Mouse (Mus musculus) cerebellum, postnatal 4 days (tissue): ENCODE data around the gene Clcf1.

Source experiments
- DNase-seq, 2 experiments: peaks; one replicate each; pipeline ENCODE4 v3.0.0; 2022; ENCODE audit warnings: low spot score in 2 of 2, mixed read lengths in 1 of 2

The Clcf1 gene

DNA sequence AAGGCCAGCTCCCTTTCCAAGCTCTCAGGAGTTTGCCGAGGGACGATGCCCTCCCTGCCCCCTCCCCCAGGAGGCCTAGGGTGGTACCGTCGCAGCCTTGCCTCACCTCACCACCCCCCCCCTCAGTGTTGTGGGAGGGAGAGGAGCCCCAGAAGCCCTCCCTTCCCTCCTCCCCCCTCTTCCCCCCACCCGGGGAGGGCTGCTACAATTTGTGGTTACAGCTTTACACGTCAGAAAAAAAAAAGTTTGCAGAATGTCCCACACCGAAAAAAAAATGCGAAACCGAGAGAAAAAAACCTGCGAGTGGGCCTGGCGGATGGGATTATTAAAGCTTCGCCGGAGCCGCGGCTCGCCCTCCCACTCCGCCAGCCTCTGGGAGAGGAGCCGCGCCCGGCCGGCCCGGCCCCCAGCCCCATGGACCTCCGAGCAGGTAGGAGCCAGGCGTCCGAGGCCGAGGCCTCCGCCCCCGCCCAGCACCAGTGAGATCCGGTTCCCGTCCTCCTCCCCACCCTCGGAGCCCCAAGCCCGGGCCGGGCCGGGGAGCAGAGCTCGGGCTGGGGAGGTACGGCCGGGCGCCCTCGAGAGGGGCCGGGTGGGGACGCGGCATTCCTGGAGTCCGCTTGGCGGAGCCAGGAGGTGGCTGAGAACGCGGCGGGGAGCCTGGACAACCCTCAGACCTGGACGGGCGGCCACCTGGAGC, at the start of gene Clcf1, which contains the start of gene AC109138.7:
Gene Clcf1, plus strand, starts transcription at position 168 of the 700 bp plus-strand sequence.
Gene AC109138.7, plus strand, starts transcription at position 287 of the 700 bp plus-strand sequence.
- no peak for DNase-seq

DNA sequence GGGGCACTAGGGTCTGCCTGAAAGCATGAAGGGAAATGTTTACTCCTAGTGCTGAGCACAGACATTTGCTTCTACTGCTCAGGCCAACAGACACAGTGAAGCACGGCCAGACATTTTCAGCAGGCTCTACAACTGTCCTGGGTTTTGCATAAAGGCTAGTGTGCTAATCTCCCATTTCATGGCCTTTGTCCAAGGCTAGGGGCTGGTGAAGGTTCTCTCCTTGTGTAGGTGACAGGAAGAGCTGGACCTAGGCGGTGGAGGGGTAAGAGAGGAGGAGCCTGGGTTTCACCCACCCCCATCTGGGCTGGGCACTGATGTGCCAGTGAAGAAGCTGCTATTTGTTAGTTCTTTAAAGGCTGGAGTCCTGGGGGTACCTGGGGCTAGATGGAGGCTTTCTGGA, 49.3 kb upstream of the Clcf1 start:
- DNase-seq: no peak

DNA sequence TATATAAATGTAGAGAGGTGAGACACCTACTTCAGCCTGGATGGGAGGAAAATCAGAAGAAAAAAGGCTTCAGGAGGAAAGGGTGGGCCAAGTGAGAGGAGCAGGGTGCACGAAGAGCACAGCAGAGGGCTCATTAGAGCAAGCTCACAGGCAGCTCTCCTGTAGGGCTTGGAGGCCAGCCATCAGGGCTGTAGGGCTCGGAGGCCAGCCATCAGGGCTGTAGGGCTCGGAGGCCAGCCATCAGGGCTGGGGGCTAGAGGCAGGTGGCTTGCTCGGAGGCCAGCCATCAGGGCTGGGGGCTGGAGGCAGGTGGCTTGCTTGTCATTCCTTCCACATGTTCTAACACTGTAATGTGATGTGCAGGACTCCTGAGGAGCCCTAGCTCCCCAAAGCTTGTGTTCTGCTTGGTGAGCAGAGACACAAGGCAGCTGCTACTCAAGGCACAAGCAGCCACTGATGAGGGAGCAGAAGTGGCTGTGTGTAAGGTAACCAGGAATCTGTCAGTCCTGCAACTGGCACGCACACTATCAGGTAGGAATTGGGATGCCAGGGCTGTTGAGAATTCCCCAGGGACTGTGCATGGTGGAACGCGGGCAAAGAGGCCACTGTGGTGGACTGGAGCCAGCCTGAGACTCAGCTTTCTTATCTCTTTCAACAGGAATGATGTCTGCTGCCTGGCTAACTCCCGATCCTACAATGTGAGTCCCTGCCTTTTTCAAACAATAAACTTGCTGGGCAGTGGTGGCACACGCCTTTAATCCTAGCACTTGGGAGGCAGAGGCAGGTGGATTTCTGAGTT, 47.2 kb upstream of the Clcf1 start:
- no peak for DNase-seq

GRCm38 (mm10) chr19:4169378-4169784, 44.7 kb upstream of the Clcf1 start:
- DNase-seq: peak; percentile 99 to 100

DNA sequence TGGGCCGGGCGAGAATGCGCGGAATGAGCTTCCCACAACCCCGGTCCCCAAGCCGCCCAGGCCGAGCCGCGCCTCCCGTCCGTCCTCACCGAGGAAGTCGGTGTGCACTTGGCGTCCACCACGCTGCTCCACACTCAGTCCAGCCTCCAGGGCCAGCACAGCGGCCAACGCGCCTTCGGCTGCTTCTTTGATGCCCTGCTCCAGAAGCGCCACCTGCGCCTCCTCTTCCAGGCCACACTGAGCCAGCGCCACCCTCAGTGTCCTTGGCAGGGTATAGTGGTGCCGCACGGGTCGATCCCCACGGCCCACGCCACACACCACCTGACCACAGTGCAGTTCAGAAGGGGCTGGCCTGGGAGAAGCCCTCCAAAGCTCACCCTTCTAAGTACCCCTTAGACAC, 44.2 kb upstream of the Clcf1 start:
- DNase-seq: no peak

- DNase-seq: no peak
Measured at GRCm38 (mm10) chr19:4170723-4171392, 43.2 kb upstream of the Clcf1 start.

DNA sequence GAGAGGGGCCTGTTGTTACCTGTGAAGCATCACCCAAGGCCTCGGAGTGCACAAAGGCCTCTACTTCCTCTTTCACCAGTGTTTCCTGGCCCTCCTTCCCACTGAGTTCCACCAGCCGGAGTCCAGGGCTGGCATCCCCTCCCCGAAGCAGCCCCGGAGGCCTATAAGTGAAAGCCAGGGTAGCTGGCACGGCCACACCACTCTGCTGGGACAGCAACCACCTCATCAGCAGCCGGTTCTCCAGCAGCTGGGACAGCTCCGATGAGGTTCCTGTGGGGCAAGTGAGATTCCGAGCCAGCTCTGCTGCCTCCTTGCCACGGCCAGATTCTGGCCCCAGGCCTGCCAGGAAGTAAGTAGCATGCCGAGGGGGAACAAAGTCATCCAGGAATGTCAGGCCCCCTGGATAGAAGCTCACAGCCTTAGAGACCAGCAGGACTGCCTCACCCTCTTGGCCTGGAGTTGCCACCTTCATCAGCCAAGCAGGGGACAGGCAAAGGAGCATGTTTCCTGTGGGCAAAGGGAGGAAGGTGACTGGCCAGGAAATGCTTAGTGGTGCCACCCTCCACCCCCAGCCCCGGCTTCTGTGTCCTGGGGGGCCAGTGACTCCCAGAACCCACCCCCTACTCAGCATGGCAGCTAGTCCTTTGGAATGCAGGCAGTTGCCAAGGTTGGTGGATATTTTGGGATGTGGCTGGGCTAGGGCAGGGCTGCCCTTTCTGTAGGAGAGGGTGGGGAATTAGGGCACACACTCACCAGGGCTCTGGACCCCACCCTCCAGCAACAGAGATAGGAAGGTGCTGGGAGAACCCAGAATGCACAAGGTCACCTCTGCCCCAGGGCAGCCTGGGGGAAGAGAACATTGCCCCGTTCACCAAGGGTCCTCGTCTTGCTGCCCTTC, 42.4 kb upstream of the Clcf1 start:
- DNase-seq: no peak

- DNase-seq: no peak
Measured at GRCm38 (mm10) chr19:4172925-4173324, 41.1 kb upstream of the Clcf1 start.

- DNase-seq: no peak
Measured at GRCm38 (mm10) chr19:4175368-4175947, 38.6 kb upstream of the Clcf1 start, which contains the start of gene Carns1. Gene Carns1, minus strand, starts transcription at chr19:4175479.

- DNase-seq: no peak
Measured at GRCm38 (mm10) chr19:4180411-4180810, 33.6 kb upstream of the Clcf1 start.

- DNase-seq: no peak
Measured at GRCm38 (mm10) chr19:4181892-4182291, 32.1 kb upstream of the Clcf1 start.

- DNase-seq: no peak
Measured at GRCm38 (mm10) chr19:4183689-4184088, 30.3 kb upstream of the Clcf1 start.

GRCm38 (mm10) chr19:4184976-4185975, 28.8 kb upstream of the Clcf1 start:
- no peak for DNase-seq

GRCm38 (mm10) chr19:4187303-4187702, 26.7 kb upstream of the Clcf1 start:
- no peak for DNase-seq

GRCm38 (mm10) chr19:4189051-4189620, 24.9 kb upstream of the Clcf1 start:
- DNase-seq: no peak

- no peak for DNase-seq
Measured at GRCm38 (mm10) chr19:4190831-4191334, 23.2 kb upstream of the Clcf1 start, which contains the start of gene Tbc1d10c. Gene Tbc1d10c, minus strand, starts transcription at chr19:4191284.

DNA sequence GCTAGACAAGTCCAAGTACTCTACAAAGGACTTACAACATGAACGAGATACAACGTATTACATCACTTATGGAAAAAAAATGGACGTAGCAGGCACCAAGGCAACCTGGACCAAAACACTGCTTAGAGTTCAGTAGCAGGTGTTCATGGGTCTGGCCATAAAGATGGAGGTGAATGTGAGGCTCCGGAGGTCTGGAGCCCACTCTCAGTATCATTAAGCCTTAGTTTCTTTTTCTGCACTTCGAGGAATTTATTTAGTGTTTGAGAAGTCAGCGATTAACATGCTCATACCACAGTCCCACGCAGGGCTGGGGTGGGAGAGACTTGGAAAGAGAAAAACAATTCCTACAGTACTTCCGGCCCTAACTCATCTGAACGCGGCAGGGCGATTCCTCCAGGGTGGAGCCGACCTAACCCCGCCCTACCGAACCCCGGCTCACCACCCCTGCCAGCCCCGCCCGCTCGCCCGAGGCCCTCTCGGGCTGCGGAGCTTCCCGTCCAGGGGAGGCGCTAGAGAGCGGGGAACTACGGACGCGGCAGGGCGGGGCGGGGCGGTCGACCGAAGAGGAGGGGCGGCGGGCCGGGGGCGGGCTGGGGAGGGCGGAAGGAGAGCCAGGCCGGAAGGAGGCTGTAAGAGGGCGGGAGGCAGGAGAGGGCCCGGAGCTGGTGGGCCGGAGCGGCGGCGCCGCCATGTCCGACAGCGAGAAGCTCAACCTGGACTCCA, 22.3 kb upstream of the Clcf1 start, which contains the start of gene Ppp1ca:
Gene Ppp1ca, plus strand, starts transcription at position 538 of the 723 bp plus-strand sequence.
- peak; percentile 94 to 97 for DNase-seq
